Mouse (Mus musculus) hindbrain, embryonic 11.5 days (tissue): ENCODE data around the gene Stard3. TPM values are rescaled to one million over a fixed set of nuclear protein-coding genes. Genes with fewer than 3 reads are reported as not detected.

ENCODE experiments used
- ATAC-seq: fragments of 200-750 bp; cut with Nextera tagmentation; 2 replicates; pipeline ENCODE4 v1.8.0; 2017; ENCODE audit warnings: mild to moderate bottlenecking, moderate TSS enrichment, moderate library complexity; ENCODE audit not compliant: low FRiP score
- DNase-seq: peaks from one replicate; pipeline ENCODE4 v3.0.0-alpha.2; 2015; ENCODE audit warnings: low spot score
- H3K27ac ChIP-seq: fragments of 300-500 bp; sonication (generic); 2 replicates; pipeline ENCODE4 v1.5.1; 2014; ENCODE audit warnings: mild to moderate bottlenecking, low read depth, low read length
- H3K27me3 ChIP-seq: fragments of 300-500 bp; sonication (generic); 2 replicates; pipeline ENCODE4 v1.6.1; 2014; ENCODE audit warnings: mild to moderate bottlenecking, low read length, moderate library complexity, mixed read lengths; ENCODE audit not compliant: control insufficient read depth, insufficient read depth
- H3K36me3 ChIP-seq: fragments of 300-500 bp; sonication (generic); 2 replicates; pipeline ENCODE4 v1.6.1; 2014; ENCODE audit warnings: mild to moderate bottlenecking, low read length, moderate library complexity, mixed read lengths; ENCODE audit not compliant: control insufficient read depth, insufficient read depth
- H3K4me1 ChIP-seq: fragments of 300-500 bp; sonication (generic); replicated peaks from 2 replicates; pipeline ENCODE4 v1.6.1; 2014; ENCODE audit warnings: low read length, mixed read lengths; ENCODE audit not compliant: control insufficient read depth, insufficient read depth
- H3K4me2 ChIP-seq: fragments of 300-500 bp; sonication (generic); replicated peaks from 2 replicates; pipeline ENCODE4 v1.6.1; 2014; ENCODE audit warnings: mild to moderate bottlenecking, low read depth, low read length
- H3K4me3 ChIP-seq: fragments of 300-500 bp; sonication (generic); 2 replicates; pipeline ENCODE4 v1.5.1; 2014; ENCODE audit warnings: low read depth, low read length
- H3K9ac ChIP-seq: fragments of 300-500 bp; sonication (generic); 2 replicates; pipeline ENCODE4 v1.6.1; 2014; ENCODE audit warnings: low read depth, low read length
- H3K9me3 ChIP-seq: fragments of 300-500 bp; sonication (generic); 2 replicates; pipeline ENCODE4 v1.6.1; 2016; ENCODE audit warnings: low read length; ENCODE audit not compliant: control insufficient read depth
- WGBS: fragments of 180-500 bp; shearing (Covaris S2); extraction: QIAGEN DNeasy Blood & Tissue Kit; methylation state at CpG from one replicate; pipeline ENCODE4 v1.1.7; 2014; 5-methylcytosine and 5-hydroxymethylcytosine counted together
- polyA plus RNA-seq: library from polyadenylated mRNA; unstranded; fragments of >200 nt; fragmentation: Nextera tagmentation; extraction: Ambion mirVana; gene quantifications from 2 replicates; pipeline ENCODE4 v1.2.1, GENCODE M21; 2014

The Stard3 gene
- polyA plus RNA-seq, 1 experiment from 2014 or later: 43.2 TPM

DNA sequence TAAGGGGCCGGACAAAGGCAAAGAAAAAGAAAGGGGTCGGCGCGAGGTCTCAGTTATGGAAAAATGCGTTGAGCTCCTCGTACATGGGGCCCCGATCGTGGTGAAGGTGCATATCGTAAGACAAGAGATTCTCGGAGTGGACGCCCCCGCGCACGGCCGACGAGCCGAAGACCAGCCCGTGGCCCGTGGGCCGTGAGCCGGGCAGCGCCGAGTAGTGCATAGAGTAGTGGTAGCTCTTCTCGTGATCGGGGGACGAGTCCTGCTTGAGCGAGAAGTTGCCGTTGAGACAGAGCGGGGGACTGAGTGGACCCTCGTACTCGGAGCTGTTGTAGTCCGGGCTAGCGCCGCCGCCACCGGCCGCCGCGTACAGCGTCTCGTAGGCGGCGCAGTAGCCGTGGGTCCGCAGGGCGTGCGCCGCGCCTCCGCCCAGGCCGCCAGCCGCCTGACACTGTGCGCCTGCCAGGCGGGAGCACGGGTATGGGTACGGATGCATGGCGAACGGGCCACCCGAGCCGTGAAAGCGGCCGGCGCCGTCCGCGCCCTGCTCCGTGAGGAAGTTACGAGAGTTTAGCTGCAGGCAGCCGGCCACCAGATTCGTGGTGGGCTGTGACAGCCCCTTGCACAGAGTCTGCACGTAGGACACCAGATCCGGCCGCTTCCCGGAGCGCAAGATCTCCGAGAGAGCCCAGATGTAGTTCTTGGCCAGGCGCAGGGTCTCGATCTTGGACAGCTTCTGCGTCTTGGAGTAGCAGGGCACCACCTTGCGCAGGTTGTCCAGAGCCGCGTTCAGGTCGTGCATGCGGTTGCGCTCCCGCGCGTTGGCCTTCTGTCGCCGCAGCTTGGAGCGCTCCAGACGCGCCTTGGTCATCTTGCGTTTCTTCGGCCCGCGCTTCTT is 30.8 kb upstream of the Stard3 start:
- Histone ChIP-seq H3K9ac (no peak overlapping the region), H3K9me3 (no peaks in the 10 kb centered on the region), H3K4me3 (peak overlapping the region; percentile 23), H3K4me1 (peaks cover 6% of the 10 kb centered on the region; the same call in 1 of the 2 replicates), H3K27ac (no peak overlapping the region), H3K4me2 (peak overlapping the region; percentile 38), H3K36me3 (no peaks in the 10 kb centered on the region), H3K27me3 (peaks cover 98% of the 10 kb centered on the region)
- DNase-seq: peak; percentile 69
- WGBS: under 1% methylated on average over 97 of the region's 97 CpGs
- no peak for ATAC-seq

DNA sequence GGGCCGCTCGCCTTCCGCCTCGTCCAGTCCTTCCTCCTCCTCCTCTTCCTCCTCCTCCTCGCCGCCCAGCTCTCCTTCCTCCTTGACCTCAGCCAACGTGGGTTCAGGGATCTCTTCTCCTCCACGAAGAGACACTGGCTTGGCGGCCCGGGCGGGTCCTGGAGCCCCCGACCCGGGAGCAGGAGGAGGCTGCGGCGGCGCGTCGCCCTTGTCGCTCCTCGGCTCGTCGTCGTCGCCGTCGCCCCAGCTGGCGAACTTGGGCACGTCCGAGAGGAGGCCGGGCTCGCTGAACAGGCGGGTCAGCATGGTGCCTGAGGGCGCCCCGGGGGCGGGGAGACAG is 30.2 kb upstream of the Stard3 start:
- H3K27ac ChIP-seq: no peak overlapping the region
- under 1% methylated on average over 31 of the region's 35 CpGs for WGBS
- H3K9ac ChIP-seq: no peak overlapping the region
- ATAC-seq (no peak), DNase-seq (peak; percentile 60)
- peaks cover 6% of the 10 kb centered on the region; the same call in 1 of the 2 replicates for H3K4me1 ChIP-seq
- H3K9me3 ChIP-seq: no peaks in the 10 kb centered on the region
- peaks cover 98% of the 10 kb centered on the region for H3K27me3 ChIP-seq
- H3K4me3 ChIP-seq: peak overlapping the region; percentile 23
- H3K4me2 ChIP-seq: peak overlapping the region; percentile 38
- H3K36me3 ChIP-seq: no peaks in the 10 kb centered on the region

DNA sequence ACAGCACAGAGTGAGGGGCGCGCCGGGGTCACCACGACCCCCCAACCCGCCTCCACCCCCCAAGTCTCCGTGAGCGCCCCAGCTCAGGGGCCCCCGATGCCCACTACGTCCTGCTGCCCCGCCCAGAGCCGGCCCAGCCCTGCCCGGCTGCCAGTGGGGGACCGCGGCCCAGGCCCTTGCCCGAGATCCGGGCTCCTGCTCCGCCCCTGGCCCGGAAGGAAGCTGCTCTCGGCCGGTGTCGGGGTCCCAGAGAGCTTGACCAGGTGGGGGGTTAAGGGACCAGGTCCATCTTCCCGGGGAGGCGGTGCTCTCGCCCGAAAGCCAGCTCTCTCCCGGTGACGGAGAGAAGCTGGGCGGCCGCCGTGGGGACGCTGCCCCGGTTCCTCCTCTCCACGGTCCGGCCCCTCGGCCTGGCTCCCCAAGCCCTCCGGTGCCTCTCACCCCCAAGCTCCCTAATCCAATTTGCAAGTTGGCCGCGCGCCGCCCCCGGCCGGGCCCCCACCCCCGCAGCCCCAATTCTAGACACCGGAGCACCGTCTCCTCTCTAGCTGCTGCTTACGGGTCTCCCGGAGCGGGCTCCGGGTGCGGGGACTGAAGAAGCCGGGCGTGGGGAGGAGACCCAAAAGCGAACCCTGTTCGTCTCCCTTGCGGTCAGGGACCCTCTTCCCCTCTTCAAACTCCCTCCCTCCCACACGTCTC is 29.6 kb upstream of the Stard3 start:
- ATAC-seq (no peak), DNase-seq (peak; percentile 58)
- Histone ChIP-seq H3K27ac (no peak overlapping the region), H3K36me3 (no peaks in the 10 kb centered on the region), H3K4me2 (peak overlapping the region; percentile 38), H3K4me3 (peak overlapping the region; percentile 23), H3K9ac (0 out of 2 replicates have a peak overlapping the region, but pooled peaks have one; percentile 7), H3K27me3 (peaks cover 98% of the 10 kb centered on the region), H3K9me3 (no peaks in the 10 kb centered on the region), H3K4me1 (peaks cover 6% of the 10 kb centered on the region; the same call in 1 of the 2 replicates)
- WGBS: under 1% methylated on average over 52 of the region's 56 CpGs

DNA sequence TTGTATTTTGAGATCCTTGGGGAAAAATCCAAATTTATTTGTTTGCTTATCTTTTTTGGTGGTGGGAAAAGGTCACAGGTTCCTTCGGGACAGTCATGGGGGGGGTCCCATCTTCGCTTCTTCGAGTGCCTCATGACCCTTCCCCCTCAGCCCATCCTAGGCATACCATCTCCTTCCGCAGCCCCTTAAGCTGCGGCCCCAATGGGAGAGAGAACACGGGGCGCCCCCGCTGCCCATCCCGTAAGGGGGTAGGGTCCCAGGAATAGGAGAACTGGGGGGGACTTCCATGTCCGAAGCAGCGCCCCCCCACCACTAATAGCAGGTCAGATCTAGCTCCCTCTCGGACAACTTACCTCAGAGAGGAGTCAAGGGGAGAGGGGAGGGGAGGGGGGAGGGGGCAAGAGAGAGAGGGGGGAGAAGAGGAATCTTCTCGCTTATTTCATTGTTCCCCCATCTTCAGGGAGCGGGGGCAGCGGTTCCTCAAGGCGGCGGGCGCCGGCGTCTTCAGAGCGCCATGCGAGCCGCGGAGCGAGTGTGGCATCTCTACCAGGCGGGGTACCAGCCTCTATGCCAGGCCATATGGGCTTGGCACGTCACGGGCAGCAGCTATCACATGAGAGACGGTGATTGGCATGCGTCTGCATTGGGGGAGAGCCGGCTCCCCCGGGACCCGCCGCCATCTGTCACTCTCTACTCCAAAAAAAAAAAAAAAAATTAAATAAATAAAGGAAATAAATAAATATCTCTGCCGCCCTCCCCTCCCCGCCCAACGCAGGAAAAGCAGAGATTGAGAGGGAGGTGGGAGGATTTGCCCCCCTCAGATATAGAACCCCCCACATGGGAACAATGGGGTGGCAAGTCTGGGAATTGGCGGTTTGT is 28.8 kb upstream of the Stard3 start, which contains the start of gene Neurod2:
TSS of gene Neurod2 (minus strand) at position 568 of the 879 bp plus-strand sequence.
- no peak for ATAC-seq
- 0 out of 2 replicates have a peak within 1 kb of the TSS, but pooled peaks have one; percentile 7 for H3K9ac ChIP-seq
- peaks cover 98% of the 10 kb centered on the region for H3K27me3 ChIP-seq
- WGBS: 2% methylated on average over 36 of the region's 38 CpGs
- peak within 1 kb of the TSS; percentile 38 for H3K4me2 ChIP-seq
- no peak for DNase-seq
- no peaks in the 10 kb centered on the region for H3K9me3 ChIP-seq
- H3K36me3 ChIP-seq: no peaks in the 10 kb centered on the region
- H3K4me1 ChIP-seq: peaks cover 11% of the 10 kb centered on the region; the same call in 1 of the 2 replicates
- peak within 1 kb of the TSS; percentile 23 for H3K4me3 ChIP-seq
- H3K27ac ChIP-seq: no peak within 1 kb of the TSS

DNA sequence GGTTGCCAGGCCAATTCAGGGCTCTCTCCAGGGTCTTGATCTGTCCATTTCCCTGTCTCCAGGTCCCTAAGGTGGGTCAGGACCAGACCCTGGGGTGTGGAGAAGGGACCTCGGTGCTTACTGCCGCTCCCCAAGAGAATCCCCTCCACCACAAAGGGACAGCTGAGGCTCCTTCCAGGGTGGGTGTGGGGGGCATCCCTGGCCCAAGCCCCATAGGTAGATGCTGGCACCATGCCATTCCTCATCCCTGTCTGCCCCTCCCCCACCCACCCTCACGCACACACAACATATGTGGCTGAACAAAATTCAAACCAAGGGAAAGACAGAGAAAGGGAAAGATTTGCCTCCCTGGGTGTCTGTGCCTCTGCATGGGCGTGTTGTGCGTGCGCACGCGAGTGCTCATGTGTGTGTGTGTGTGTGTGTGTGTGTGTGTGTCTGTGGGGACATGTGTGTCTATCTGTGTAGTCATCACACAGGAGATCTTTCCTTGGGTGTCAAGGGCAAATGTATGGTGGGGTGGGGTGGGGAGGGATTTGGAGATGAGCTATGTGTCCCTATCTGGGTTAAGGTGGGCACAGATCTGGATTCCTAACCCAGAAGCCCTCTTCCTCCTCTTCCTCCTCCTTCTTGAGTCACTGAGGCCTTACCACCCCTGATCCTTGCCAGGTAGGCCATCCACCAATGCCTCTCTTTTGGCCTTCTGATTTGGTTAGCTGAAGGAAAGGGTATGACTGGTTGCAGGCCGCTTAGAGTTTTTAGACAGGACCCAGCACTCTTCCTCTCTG is 28.0 kb upstream of the Stard3 start:
- DNase-seq (no peak), ATAC-seq (no peak)
- H3K9me3 ChIP-seq: no peaks in the 10 kb centered on the region
- no peaks in the 10 kb centered on the region for H3K36me3 ChIP-seq
- H3K27me3 ChIP-seq: peaks cover 98% of the 10 kb centered on the region
- no peak overlapping the region for H3K4me2 ChIP-seq
- WGBS: 32% methylated on average over 9 of the region's 9 CpGs
- H3K4me3 ChIP-seq: no peak overlapping the region
- peaks cover 11% of the 10 kb centered on the region; the same call in 1 of the 2 replicates for H3K4me1 ChIP-seq
- no peak overlapping the region for H3K9ac ChIP-seq
- no peak overlapping the region for H3K27ac ChIP-seq

DNA sequence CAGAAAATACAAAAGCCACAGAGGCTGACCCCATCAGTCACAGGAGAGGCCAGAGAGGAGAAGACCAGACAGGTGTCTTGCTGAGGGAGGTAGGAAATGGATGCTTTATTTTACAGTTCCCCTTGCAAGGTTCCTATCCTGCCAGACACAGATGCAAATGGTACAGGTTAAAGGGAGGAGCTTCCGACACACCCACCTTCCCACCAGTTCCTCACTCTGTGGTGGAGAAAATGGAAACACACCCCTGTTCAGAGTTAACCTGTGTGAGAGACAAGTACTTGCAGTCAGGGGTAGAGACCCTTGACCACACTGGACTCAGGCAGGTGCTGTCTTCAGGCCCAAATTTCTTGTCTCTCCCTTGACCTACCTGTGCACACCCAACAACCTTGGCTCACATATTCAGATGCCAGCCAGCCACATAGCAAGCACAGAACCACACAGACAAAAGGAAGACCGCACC is 27.4 kb upstream of the Stard3 start:
- H3K36me3 ChIP-seq: no peaks in the 10 kb centered on the region
- H3K27me3 ChIP-seq: peaks cover 98% of the 10 kb centered on the region
- 62% methylated on average over 2 of the region's 2 CpGs for WGBS
- no peak overlapping the region for H3K9ac ChIP-seq
- H3K4me3 ChIP-seq: no peak overlapping the region
- DNase-seq (no peak), ATAC-seq (no peak)
- H3K27ac ChIP-seq: no peak overlapping the region
- no peaks in the 10 kb centered on the region for H3K9me3 ChIP-seq
- H3K4me1 ChIP-seq: peaks cover 11% of the 10 kb centered on the region; the same call in 1 of the 2 replicates
- no peak overlapping the region for H3K4me2 ChIP-seq

DNA sequence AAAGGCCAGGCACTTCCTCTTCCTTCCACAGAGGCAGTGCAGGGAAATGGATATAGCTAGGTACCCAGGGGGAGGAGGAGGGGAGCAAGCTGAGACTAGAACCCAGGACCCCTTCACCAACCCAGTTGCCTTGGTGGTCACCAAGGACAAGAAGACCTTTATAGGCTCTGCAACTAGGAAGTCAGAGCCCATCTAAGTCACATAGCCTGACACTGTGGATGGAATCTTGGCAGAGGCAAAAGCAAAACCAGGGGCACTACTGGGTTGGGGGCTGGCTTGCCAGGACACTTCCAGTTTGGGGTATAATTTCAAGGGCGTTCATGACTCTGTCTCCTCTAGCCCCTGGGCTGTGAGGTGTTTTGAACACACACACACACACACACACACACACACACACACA is 26.8 kb upstream of the Stard3 start:
- Histone ChIP-seq H3K9ac (no peak overlapping the region), H3K4me3 (no peak overlapping the region), H3K9me3 (no peaks in the 10 kb centered on the region), H3K27ac (no peak overlapping the region), H3K4me2 (no peak overlapping the region), H3K27me3 (peaks cover 100% of the 10 kb centered on the region), H3K36me3 (no peaks in the 10 kb centered on the region), H3K4me1 (peaks cover 11% of the 10 kb centered on the region; the same call in 1 of the 2 replicates)
- DNase-seq: no peak
- no peak for ATAC-seq
- WGBS: 77% methylated on average over 1 of the region's 1 CpGs
